Mouse (Mus musculus): ENCODE data around the gene Cfap45.
A peak's percentile ranks its signal among the peaks of the same experiment; 100 is the strongest.

Gene Cfap45

GRCm38 (mm10) chr1:172520576-172521440 is at the start of gene Cfap45:
Gene Cfap45, plus strand, starts transcription at chr1:172520801.
- DNase-seq (ENCODE audit: low read depth) = peak; percentile 53

- no peak for DNase-seq (ENCODE audit: low read depth)
These were observed 47.7 kb upstream of the Cfap45 start for GRCm38 (mm10) chr1:172472909-172473308.

DNA sequence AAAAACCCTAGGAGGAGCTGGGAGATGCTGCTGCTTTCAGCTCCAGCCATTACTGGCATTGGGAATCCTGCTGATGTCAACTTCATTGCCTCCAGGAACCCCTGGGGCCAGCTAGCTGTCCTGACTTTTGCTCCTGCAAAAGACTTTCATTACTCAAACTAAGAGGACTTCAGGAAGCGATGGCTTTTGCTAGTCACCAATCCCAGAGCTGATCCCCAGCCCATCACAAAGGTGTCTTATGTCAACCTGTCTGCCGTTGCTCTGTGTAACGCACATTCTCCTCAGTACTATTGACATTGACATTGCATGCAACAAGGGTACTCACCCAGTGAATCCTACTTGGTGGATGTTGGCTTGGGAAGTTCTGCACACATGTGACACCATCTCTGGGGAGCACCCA is 46.4 kb upstream of the Cfap45 start:
- no peak for DNase-seq (ENCODE audit: low read depth)

DNA sequence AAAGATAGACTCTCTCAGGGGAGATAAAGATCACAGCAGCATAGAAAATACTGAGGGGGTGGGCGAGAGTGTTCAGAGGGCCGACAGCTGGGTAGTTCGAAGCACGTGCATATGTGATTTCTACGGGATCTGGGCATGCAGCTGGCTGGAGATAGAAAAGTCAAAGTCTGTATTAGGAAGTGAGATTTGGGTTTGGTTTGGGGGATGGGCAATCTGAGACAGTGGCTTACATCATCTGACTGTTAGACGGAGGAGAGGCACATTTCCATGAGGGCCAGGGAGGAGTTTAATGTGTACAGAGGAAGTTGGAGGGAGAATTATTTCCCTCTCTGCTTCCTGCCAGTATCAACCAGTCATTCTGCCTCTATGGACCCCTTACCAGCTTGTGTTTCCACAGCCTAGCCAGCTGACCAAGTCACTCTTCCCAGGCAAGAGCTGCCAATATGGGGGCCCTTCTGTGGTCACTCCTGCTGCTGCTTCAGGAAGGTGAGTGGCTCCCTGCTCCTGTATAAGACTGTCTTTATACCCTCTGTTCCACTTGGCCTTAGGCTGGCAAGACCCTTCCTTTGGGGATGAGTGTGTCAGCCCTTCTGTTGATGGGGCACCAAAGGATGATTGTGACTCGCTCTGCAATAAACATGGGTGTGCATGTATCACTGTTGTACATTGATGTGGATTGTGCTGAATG is 45.4 kb upstream of the Cfap45 start, which contains the start of gene Slamf9:
Gene Slamf9, plus strand, starts transcription at position 305 of the 688 bp plus-strand sequence.
- DNase-seq (ENCODE audit: low read depth) = no peak

DNA sequence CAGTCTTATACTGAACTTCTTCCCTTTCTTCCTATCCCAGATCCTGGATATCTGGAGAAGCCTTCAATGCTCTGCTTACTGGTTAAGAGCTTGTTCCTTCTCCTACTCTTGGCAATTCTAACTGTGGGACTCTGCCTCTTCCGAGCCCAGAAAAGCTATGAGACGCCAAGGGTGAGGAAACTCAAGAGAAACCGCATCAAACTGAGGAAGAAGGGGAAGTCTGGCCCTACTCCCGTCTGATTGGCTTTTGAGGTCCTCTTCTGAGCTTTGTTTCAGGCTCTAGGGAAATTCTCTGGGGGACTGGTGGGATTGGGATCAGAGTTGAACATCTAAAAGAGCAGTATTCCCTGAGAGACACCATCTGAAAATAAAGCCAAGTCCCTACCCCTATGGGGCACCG is 42.6 kb upstream of the Cfap45 start:
- DNase-seq (ENCODE audit: low read depth) = no peak

- DNase-seq (ENCODE audit: low read depth) = no peak
These were observed 40.2 kb upstream of the Cfap45 start for GRCm38 (mm10) chr1:172480376-172480775.

DNA sequence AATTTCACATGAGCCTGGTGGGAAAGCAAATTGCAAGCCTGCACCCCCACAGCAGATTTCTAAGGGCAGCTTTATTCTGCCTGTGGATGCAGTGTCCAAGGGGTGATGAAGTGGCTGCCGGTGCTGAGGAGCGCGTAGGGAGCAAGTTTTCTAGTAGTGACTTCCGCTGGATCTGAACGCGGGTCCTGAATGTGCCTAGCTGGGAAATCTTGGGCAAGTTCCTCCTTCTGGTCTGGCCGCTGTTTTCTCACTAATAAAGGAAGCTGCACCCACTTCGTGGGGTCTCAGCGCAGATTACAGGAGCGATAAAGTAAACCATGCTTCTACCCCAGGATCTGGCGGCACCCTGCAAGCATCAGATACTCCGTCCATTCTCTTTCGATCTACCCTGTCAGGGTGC is 39.5 kb upstream of the Cfap45 start:
- DNase-seq (ENCODE audit: low read depth) = no peak

DNA sequence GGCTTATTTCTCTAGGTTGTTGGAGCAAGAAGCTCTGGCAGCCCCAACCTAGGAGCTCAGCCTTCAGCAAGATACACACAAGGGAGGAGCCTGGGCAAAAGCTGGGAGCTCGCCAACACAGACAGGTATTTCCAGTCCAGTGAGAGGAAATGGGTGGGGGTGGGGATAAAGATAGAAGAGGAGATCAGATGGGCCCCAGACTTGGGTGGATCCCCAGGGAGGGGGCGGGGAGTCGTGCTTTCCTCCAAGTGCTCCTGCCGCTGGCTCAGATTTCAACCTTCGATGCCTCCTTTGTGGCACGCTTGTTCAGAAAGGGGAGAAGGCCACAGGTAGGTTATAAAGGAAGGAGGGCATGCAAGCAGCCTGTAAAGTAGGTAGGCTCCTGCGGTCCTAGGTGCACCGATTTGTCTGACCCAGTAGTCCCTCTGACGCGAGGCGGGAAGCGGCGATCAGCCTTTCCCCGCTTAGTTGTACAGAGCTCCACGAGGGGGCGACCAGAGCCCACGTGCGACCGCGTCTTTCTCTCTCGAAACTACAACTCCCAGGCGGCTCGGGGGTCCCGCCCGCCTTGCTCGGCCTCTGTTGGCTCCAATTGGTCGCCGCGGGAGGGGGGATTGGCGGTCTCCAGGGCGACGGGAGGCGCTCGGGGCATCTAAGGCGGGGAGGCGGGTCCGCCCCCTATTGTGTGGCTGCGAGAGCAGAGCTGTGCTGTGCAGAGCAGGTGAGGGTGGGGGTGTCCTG is 38.9 kb upstream of the Cfap45 start, which contains the start of gene Igsf9:
Gene Igsf9, plus strand, starts transcription at position 249 of the 741 bp plus-strand sequence.
- DNase-seq (ENCODE audit: low read depth) = no peak

GRCm38 (mm10) chr1:172482518-172483360 is 37.9 kb upstream of the Cfap45 start:
- DNase-seq (ENCODE audit: low read depth) = no peak

- DNase-seq (ENCODE audit: low read depth) = no peak
These were observed 37.3 kb upstream of the Cfap45 start for GRCm38 (mm10) chr1:172483361-172483660.

- no peak for DNase-seq (ENCODE audit: low read depth)
These were observed 36.4 kb upstream of the Cfap45 start for GRCm38 (mm10) chr1:172484236-172484635.

GRCm38 (mm10) chr1:172484671-172485070 is 35.9 kb upstream of the Cfap45 start:
- no peak for DNase-seq (ENCODE audit: low read depth)

- no peak for DNase-seq (ENCODE audit: low read depth)
These were observed 34.8 kb upstream of the Cfap45 start for GRCm38 (mm10) chr1:172485821-172486220.

DNA sequence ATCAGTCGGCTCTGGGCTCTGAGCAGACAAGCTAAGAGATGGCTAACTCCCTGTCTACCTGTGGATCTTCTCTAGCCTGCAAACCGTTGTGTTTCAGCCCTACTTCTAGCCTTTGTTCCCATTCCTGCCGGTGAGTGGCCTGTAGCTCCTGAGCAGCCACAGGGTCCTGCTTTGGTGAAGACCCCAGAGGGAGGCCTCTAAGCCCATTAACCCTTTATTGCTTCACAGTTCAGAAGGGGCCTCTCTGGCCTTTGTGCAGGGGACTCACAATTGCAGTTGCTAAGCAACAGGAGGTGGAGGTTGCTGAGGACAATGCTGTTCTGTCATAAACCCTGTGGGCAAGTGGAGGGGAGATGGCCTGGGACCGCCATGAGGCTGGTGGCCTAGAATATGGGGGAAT is 34.4 kb upstream of the Cfap45 start:
- no peak for DNase-seq (ENCODE audit: low read depth)

- DNase-seq (ENCODE audit: low read depth) = no peak
These were observed 34.0 kb upstream of the Cfap45 start for GRCm38 (mm10) chr1:172486651-172487050.

DNA sequence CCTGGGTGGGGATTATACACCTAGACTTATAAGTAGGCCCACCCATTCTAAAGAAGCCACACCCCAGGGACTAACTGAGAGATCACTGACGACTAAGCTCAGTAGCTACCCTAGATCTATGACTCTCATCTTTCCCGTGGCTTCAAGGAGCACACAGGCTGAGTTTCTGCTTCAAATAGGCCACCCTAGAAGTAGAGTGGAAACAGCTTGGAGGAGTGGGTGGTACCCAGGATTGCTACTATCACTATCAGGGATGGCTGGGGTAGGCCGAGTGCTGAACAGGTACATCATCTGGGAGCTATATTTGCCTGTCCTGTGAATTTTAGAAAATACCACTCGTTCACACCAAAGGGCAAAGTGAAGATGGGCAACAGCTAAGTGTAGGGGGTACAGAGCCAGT is 32.7 kb upstream of the Cfap45 start:
- DNase-seq (ENCODE audit: low read depth) = no peak

GRCm38 (mm10) chr1:172488831-172489230 is 31.8 kb upstream of the Cfap45 start:
- DNase-seq (ENCODE audit: low read depth) = no peak

GRCm38 (mm10) chr1:172489585-172490250 is 30.9 kb upstream of the Cfap45 start:
- no peak for DNase-seq (ENCODE audit: low read depth)

DNA sequence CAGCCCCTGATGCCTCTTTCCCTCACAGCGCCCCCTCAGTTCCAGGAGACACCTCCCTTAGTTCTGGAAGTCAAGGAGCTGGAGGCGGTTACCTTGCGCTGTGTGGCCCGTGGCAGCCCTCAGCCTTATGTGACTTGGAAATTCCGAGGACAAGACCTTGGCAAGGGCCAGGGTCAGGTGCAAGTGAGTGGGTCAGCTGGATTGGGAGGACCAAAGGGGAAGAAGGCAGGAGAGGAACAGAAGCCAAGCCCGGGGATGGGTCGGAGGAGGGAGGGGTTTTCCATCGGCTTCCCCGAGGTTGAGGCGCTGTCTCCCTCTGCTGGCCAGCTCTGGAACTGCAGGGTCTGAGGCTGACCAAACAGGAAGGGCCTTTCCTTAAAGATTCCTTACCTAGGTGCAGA is 30.3 kb upstream of the Cfap45 start:
- DNase-seq (ENCODE audit: low read depth) = no peak

DNA sequence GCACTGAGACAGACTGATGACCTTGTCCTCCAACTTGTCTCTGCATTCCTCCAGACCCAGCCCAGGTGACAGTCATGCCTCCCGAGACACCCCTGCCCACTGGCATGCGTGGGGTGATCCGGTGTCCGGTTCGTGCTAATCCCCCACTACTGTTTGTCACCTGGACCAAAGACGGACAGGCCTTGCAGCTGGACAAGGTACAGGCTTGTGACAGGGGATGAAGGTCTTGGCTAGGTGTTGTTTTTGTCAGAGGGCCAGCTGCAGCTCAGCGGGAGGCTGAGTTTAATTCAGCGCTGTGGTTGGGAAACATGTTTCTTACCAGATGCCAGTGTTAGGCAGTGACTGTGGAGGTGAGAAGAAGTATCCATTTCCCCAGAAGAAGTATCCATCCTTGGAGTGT is 28.6 kb upstream of the Cfap45 start:
- no peak for DNase-seq (ENCODE audit: low read depth)

DNA sequence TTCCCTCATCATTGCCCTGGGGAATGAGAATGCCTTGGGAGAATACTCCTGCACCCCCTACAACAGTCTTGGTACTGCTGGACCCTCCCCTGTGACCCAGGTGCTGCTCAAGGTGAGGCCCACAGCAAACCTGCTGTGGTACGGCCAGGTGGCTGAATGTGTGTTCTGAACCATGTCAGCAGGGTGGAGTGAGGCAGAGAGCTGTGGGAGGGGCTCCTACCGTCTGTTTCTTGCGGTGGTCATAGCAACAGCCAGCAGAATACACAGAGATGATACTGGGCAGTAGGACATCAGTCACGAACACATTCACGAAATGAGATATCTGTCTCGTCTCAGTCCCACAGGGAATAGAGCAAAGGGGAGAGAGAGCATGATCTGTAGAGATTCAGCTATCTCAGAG is 27.1 kb upstream of the Cfap45 start:
- DNase-seq (ENCODE audit: low read depth) = no peak

Data from c-Kit-positive CD71-positive TER-119-negative erythroid progenitor cells, embryonic 14.5 days (primary cell).